In the genomic region with DNA sequence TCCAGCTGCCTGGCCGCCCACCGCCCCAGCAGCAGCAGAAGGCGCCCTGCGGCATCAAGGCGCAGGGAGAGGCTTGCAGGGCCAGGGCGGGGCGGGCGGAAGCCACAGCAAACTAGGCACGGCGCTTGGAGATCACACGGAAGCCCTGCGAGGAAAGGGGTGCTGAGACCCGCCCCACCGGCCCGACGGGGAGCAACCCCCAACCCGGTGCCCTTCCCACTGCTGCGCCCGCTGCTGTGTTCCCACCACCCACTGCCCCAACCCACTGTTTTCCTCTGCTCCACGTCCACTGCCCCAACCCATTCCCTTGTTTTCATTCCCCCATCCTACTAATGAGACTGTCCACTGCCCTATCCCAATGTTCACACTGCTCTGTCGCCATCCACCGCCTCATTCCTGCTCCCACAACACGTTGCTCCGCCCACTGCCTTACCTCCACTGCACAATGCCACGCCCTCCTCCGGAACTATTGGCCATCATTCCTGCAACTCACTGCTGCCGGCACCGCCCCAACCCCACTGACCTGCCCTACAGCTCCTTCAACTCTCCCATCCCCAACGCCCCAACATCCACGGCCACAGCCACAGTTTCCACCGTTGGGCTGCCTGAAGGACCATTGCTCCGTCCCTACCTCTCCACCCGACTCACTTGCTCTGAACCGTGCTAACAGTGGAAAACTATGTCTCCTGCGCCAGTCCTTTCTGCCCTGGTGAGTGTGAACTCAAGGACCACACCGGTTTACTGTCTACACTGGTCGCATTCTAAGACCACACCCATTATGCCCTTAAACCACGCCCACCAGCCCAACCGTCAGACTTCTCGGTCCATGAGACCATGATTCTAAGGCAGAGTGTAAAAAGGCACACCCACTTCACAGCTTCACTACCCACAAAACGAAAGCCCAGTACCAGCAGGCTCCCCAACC, we compare ENCODE assay signal across 8 mouse cellular contexts. TPM values are rescaled to one million over a fixed set of nuclear protein-coding genes. Genes with fewer than 3 reads are reported as not detected.
DNase-seq lines count a peak whose midpoint lies in the region; ATAC-seq and TF ChIP-seq lines count a peak whose summit lies in the region.

No protein-coding gene starts in this region.

- TF ChIP-seq CTCF in hindbrain, postnatal 0 days (IDR thresholded peaks at IDR 0.05; ENCODE audit: low read depth): 0 out of 2 replicates have a peak, but pooled peaks have one; percentile 19
- TF ChIP-seq CTCF in left cerebral cortex, adult 2 months (IDR thresholded peaks at IDR 0.05): no peak

- no peaks in the 10 kb centered on the region for H3K9me3 ChIP-seq in hindbrain, postnatal 0 days (ENCODE audit: low read length)

- intact Hi-C loops in left cerebral cortex, adult 2 months (cut with DNase I): no loop called here

- H3K4me3 ChIP-seq in hindbrain, postnatal 0 days (ENCODE audit: low read length): peak overlapping the region; percentile 46
- peak overlapping the region; percentile 54 for H3K4me3 ChIP-seq in left cerebral cortex, adult 2 months
- H3K4me3 ChIP-seq in macrophage (ENCODE audit: inconsistent target): peak overlapping the region; percentile 19

- peak overlapping the region; percentile 87 for H3K4me2 ChIP-seq in hindbrain, postnatal 0 days (ENCODE audit: low read depth, low read length)

- DNase-seq in adrenal gland, adult (ENCODE audit: inconsistent age in 2 of 2, low spot score in 1 of 2): peak; percentile 92 to 94
- DNase-seq in cerebellum, postnatal 36 days: peak; percentile 80 to 84
- DNase-seq in frontal cortex, postnatal 36 days (ENCODE audit: low spot score in 2 of 2): peak; percentile 67 to 80
- peak; percentile 91 for DNase-seq in hindbrain, postnatal 0 days (ENCODE audit: low spot score)
- peak; percentile 66 to 68 for DNase-seq in left cerebral cortex, adult 2 months (ENCODE audit: extremely low spot score in 1 of 2, low spot score in 2 of 2)
- DNase-seq in right cerebral cortex, adult 2 months (ENCODE audit: low spot score in 2 of 2): peak; percentile 64 to 75
- DNase-seq in urinary bladder, postnatal 25 days (ENCODE audit: low spot score): peak; percentile 69

- no peaks in the 10 kb centered on the region for H3K27me3 ChIP-seq in hindbrain, postnatal 0 days (ENCODE audit: insufficient read depth, low read length)

- WGBS in hindbrain, postnatal 0 days: 1% methylated on average over 38 of the region's 41 CpGs
- WGBS in macrophage (ENCODE audit: missing documents): 2% methylated on average over 41 of the region's 41 CpGs

- H3K36me3 ChIP-seq in hindbrain, postnatal 0 days (ENCODE audit: insufficient read depth, low read length): no peaks in the 10 kb centered on the region
- H3K36me3 ChIP-seq in macrophage (ENCODE audit: inconsistent target): no peaks in the 10 kb centered on the region

- H3K79me2 ChIP-seq in macrophage (ENCODE audit: inconsistent target): no peaks in the 10 kb centered on the region

- peak; percentile 94 for ATAC-seq in hindbrain, postnatal 0 days

- H3K9ac ChIP-seq in hindbrain, postnatal 0 days (replicated peaks; ENCODE audit: low read length): peak overlapping the region; percentile 68

- H3K27ac ChIP-seq in hindbrain, postnatal 0 days: peak overlapping the region; percentile 64
- H3K27ac ChIP-seq in left cerebral cortex, adult 2 months: peak overlapping the region; percentile 81
- no peak overlapping the region for H3K27ac ChIP-seq in macrophage

- peaks cover 5% of the 10 kb centered on the region; the same call in 1 of the 2 replicates for H3K4me1 ChIP-seq in hindbrain, postnatal 0 days (ENCODE audit: insufficient read depth, low read length)

RNA-seq across cellular contexts. Expression of gene Pim3, which starts 29.0 kb away (rescaled TPM):
- total RNA-seq in hindbrain, postnatal 0 days (2014; rRNA removed): 98.0 and 104 TPM in 2 replicates
- 69.8 TPM in 2 replicates for polyA plus RNA-seq in hindbrain, postnatal 0 days (2015; fragmentation: Nextera tagmentation; extraction: Ambion mirVana)
- total RNA-seq in left cerebral cortex, adult 2 months (2021): 10 to 100 TPM; 46.8 to 50.0 TPM
- 100 to 1,000 TPM in 1 of 26 experiments, 10 to 100 TPM in 23, 1 to 10 TPM in 2; 6.6 to 141 (median 25.1) TPM for total RNA-seq in macrophage (2018; cell fraction: chromatin; rRNA removed)
- total RNA-seq in macrophage (2018; cell fraction: cytosol; rRNA removed): 10 to 100 TPM in 21 of 26 experiments, 1 to 10 TPM in 5; 6.8 to 83.9 (median 17.8) TPM
- total RNA-seq in macrophage (2018; cell fraction: nucleus; rRNA removed): 100 to 1,000 TPM in 2 of 26 experiments, 10 to 100 TPM in 24; 10.5 to 127 (median 24.4) TPM
- polyA plus RNA-seq in macrophage (2018): 2.9 to 8.0 TPM (median 7.6 TPM) in 3 replicates
